Mouse (Mus musculus): ENCODE results near the gene Krtap24-1.

Krtap24-1 gene

DNA sequence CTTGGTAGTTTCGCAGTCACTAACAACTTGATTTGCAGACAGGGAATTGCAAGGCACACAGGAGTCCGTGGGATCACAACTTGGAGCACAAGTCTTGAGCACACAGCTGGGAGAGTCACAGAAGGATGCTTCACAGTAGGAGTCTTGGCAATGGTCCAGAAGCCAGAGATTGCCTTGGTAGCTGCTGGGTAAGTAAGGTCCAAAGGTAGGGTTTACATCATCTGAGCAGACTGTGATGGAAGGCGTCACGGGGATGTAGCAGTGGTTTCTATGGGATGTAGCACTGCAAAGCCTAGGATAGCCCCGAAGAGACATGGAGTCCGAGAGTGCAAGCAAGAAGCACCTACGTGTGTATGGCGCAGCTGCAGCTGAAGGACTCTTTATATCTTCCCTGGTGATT lies at the start of gene Krtap24-1:
Gene Krtap24-1 (minus strand): TSS at position 358 of the 400 bp plus-strand sequence.
- in situ Hi-C loops (cut with MboI, MseI): no loop called here

DNA sequence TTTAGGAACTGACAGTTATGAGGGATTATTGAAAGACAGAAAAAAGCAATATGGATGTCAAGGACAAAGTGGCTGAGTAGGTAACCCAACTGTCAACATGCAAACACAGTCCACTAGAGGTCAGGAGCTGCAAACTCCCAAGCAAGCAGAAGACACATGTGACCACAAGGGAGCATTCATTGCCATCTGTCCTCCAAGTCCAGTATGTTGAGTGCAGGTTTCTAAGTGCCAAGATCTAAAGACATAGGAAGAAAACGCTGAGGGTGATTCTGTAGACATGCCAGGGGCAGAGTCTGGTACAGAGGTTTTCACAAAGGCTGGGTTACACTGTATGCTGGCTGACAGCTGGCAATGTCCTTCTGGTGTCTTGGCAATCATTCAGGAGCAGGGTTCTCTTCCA lies 45.3 kb upstream of the Krtap24-1 start:
- in situ Hi-C loops (cut with MboI, MseI): loop anchor here (10.0 kb wide), 1 partner anchor 1093 kb away; no protein-coding TSS in a partner anchor

DNA sequence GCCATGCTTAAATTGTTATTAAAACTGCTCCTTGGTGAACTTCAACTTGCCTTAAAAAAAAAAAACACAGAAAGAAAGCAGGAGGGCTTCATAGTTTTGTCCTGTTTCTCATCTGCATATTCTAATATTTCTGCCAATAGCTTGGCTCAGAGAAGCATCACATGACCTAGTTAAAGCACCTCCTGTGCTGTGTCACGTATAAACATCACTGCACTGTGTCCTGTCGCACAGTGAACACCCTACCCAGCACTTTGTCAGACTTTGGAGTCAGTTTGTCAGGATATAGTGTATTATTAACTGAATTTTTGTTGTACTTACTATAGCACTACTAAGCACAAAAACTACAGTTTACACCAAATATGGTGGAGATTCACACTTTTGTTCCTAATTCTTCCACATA lies 39.9 kb upstream of the Krtap24-1 start:
- in situ Hi-C loops (cut with MboI, MseI): loop anchor here (10.0 kb wide), 1 partner anchor 1087 kb away; no protein-coding TSS in a partner anchor

DNA sequence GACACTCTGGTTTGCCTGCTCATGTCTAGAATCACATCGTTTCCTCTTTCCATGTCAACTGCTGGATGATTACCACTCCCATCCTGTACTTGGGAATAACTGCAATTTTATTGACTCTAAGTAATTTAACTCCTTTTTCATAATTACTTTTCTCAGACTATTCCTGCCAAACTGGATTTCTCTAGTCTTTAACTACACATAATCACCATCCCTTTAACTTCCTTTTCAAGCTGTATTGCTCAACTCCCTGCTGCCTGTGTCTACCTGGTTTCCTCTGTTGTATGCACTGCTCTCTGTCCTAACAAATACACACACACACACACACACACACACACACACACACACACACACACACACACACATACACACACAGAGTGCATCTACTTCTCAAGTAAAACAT lies 39.0 kb upstream of the Krtap24-1 start:
- in situ Hi-C loops (cut with MboI, MseI): loop anchor here (10.0 kb wide), 1 partner anchor 1086 kb away; no protein-coding TSS in a partner anchor

DNA sequence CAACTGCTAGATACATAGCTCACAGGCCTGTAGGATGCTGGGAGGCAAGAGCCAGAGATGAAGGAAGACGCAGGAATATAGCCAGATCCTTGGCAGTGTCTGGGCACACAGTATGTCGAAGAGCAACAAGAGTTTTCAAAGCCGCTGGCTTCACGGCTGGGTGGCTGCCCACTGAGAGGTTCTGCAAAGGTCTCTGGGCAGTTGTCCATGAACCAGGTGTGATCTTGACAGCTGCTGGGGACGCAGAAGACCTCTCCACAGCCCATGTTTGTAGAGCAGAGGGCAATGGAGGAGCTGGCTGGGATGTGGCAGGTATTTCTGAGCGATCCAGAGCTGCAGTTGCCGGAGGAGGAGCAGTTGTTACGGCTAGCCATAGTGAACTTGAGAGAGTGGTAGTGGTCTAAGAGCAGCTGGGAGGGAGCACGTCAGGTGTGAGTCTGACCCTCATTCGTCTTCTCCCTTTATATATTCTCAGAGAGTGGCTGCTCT lies 35.3 kb upstream of the Krtap24-1 start, which contains the start of gene Krtap26-1:
Gene Krtap26-1 (minus strand): TSS at position 439 of the 489 bp plus-strand sequence.
- in situ Hi-C loops (cut with MboI, MseI): no loop called here

DNA sequence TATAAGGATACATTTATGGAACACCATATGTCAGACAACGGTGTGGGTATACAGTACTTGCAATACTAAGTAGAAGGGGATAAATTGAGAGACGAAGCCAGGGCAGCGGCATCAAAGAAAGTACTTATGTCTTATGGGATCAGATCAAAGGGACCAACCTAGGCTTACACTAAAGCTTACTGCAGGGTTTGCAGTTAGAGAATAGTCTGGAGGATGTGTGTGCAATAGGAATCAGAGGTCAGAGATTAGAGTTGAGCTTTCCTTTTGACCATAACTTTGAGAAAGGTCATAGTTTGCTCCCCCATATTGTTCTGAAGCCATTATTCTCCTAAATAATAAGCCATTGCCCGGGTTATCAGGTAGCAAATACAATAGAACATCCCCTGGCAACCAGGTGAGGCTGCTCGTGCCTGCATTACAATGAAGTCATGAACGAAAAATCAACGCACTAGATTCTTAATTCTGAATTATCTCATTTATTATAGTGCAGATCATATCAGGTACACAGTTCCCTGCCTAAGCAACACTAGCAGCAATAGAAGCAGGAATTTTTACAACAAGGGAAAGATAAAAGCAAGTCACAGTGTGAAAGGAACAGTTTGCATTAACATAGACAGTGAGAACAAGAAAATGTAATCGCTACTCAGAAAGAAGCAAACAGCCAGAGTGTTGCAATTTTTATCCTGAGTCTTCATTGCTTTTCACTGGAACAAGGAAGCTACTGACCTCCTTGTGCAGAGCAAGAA lies 34.5 kb upstream of the Krtap24-1 start:
- in situ Hi-C loops (cut with MboI, MseI): no loop called here

DNA sequence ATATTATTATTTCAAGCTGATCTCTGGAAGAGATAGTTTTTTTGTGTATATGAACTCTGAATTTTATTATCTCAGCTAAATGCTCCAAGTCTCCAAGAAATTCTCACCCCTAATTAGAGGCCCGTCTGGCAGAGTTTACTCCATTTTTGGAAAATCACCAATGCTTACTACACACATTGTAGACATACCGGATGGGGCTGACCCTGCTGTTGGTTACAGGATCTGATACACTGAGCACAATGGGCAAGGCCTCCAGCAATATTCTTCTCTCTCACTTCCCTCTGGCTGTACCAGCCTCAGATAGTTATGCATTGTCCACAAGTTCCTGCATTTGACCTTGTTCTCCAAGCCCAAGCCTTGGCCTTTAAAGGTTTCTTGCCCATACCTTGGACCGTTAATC lies 28.0 kb upstream of the Krtap24-1 start:
- in situ Hi-C loops (cut with MboI, MseI): no loop called here

DNA sequence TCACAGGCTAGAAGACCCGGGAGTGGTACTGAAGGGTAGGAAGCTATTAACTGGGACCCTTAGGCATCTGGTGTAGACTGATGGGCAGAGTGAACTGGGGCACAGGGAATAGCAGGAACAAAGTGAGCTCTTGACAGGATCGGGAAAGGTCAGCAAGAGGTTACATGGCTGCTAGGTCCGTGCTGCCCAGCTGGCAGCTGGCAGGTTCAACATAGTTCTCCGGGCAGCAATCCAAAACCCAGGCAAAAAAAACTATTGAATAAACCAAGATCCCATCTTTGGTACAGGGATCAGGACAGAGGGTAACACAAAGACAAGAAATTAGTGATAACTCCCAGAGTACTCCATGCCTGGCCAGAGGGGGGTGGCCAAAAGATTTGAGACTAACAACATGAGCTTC lies 23.1 kb upstream of the Krtap24-1 start:
- in situ Hi-C loops (cut with MboI, MseI): no loop called here

DNA sequence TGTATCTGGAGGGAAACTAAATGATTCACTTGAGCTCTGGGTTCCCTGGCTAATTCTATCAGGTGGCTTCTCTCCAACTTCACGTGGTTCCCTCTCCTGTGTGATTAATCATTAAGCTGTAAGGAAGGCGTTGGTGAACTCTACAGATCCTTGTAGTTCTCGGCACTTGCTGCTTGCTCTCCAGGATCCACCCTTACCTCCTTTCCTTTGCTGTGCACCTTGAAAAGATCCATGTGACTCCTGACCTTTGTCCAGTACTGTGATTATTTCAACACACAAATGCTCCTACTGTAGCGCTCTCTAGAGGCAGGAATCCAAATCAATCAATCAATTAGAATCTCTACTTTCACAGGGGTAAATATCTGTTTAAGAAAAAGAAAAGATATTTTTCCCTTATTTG lies 19.4 kb upstream of the Krtap24-1 start:
- in situ Hi-C loops (cut with MboI, MseI): no loop called here

DNA sequence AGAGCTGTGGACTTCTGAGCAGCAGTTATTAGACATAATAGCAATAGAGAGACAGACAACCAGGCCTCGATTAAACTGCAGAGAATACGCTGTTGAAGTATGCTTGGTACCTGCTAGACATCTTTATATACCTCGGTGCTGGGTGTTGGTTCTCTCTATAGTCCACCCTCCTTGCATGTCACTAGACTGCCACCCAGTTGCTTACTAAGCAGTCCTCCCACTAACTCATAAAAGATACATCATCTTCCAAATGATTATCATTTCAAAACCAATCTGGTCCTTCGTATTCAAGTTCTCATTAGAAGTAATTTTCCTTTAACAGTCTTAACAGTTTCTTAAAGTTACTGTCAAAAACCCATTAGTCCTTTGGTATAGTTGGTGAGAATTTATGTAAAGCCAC lies 15.5 kb upstream of the Krtap24-1 start, which contains the start of gene 2310079G19Rik:
Gene 2310079G19Rik (minus strand): TSS at position 101 of the 400 bp plus-strand sequence.
- in situ Hi-C loops (cut with MboI, MseI): no loop called here

DNA sequence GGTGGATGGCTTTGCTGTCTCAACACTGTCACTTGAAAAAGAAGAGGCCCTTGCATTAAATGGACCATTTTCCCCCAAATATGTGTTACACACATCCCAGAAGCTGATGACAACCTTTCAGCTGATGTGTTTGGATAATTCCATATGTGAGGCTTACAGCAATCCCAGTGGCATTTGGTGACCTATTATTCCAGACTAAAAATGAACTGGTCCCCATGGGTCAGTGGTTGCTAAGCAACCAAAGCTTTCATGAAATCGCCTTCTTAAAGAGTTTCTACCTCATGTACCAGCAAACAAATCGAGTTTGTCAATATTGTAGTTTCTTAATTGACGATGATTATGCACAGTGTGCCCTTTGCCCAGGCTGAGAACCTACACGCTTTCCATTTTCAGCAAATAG lies 633 bp upstream of the Krtap24-1 start:
- in situ Hi-C loops (cut with MboI, MseI): no loop called here

DNA sequence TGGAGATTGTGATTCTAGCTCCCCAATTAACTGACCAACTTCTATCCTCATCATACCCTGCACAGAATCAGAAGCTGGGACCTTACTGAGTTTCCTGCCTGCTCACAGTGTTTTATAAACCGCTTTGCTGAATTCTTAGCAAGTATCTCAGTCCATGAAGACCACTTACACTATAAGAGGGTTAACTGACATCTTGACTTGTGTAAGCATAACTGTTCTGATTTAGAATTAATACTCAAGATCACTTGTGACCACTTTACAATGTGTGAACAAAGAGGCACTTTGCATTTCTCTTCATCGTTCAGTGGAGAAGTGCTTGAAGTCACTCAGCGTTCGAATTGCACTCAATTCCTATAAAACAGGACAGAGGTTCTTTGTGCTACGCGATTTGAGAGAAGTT lies 7.5 kb downstream of the Krtap24-1 start:
- in situ Hi-C loops (cut with MboI, MseI): no loop called here

DNA sequence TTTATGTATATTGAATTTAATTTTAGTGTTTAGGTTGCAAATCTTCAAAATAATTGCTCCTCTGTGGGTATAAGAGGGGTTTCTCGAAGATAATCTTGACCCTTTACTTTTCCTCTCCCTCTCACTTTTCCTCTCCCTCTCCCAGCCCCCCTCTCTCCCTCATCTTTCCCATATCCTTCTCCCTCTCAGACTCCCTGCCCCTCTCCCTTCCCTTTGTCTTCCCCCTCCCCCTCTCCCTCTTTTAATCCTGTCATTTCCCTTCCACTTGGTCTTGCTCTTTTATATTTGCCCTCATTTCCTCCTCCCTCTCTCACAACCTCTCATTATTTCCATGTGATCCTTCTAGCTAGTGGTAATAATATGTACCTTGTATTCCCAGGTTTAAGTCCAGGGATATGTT lies 9.6 kb downstream of the Krtap24-1 start:
- in situ Hi-C loops (cut with MboI, MseI): no loop called here

DNA sequence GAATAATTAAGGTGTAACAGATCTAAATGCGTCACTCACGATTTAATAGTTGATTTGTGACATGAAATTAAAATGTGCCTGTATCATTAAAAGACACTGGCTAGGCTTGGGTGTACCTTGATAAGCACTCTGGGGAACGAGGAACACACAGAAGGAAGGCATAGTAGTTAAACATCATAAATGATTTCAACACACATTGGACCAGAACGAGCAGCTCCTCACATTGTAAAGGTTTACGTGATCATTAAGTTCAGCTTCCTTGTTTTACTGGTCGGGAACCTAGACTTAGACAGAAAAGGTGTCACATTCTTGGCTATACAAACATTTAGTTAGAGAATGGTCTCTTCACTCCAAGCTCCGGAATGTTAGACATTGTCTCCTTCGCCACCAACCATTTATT lies 11.8 kb downstream of the Krtap24-1 start:
- in situ Hi-C loops (cut with MboI, MseI): no loop called here

DNA sequence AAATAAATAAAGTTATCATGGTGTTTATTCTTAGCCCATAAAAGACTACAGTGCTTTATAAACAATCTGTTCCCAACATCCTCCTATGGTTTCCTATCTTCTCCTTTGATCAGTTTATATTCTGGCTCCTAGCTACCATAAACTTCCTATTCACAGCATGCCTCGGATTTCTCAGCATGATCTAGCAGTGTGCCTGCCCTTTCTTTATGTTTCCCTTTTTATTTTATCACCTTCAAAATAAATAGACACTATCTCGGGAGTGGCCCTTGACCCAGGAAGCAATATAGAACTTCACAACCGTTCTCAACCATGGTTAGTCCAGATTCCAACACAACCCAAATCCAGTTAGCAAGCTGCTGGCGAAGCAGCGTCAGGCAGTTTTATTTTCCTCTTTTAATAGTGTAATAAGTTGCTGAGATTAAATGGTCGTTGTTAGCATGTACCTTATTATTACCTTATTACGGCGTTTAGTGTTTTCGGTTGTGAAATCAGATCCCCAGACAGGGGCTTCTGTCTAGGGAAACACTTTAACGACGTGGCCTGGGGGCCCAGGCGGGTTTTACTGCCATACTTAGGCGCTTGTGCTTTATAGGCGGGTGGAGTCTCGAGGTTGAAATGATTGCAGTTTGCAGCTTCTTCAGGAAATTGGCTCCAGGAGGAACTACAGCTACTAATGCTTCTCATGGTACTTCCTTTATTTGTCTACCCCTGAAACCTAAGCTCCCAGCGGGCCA lies 12.4 kb downstream of the Krtap24-1 start:
- in situ Hi-C loops (cut with MboI, MseI): no loop called here

DNA sequence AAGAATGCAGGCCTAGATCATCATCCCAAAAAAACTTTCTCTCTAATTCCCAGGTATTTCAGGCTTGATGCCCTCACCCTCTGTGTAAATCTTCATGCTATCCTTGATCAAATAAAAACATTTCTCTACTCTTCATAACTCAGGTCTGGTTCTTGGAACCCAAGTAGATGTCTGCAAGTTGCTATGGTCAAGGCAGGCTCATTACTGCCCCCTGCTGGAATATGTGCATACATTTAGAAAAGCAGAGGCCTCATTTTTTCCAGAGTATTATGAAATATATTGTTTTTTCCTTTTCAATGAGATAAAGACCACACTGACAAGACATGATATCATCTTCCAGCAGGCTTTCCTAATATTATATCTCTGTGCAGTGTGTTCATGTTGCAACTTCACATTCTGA lies 19.3 kb downstream of the Krtap24-1 start:
- in situ Hi-C loops (cut with MboI, MseI): no loop called here

DNA sequence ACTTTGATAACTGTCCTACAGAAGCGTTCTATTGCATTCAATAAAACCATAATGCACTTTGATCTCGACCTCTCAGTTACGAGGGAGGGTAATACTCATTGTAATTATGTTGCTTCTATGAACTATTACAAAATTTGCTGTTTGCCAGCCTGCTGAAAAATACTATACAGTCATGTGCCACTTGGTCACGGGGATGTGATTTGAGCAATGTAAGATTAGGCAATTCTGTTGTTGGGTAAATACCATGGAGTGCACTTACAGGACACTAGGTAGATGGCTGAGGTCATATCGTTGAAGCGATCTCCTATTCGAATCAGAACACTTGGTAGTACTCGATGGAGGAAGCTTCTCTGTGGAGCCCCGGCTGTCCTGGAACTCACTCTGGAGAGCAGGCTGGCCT lies 28.7 kb downstream of the Krtap24-1 start:
- in situ Hi-C loops (cut with MboI, MseI): no loop called here

DNA sequence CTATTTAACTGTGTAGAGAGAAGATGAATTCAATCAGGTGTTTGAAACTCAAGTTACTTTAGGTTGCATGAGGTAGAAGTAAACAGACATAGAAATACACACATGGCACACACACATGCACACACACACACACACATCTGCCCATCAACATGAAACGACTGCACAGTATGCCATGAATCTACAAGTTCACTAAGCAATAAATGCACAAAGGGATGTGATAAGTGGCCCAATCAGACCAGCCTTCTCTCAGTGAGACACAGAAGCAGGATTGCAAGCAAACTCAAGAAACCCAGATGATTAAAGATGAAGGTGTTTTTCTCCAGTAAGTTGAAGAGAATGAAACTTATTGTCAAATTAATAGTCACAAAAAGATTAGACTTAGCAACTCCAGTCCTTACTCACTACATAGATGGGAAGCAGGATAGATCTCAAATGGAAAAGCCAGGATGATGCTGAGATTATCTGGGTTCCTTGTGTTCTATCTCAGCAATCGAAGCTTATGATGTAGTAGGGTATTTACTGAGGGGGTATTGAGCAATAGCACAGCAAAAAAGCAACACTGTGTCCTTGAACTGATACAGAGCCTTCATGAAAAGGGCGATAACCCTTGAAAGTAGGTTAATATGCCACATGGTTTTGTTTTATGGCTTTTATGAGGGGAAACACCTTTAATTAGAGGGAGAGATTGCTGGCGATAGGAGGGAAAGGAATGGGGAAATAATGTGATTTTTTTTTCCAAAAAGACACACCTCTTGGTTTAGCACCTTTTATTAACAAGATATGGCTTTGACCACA lies 36.0 kb downstream of the Krtap24-1 start:
- in situ Hi-C loops (cut with MboI, MseI): no loop called here

DNA sequence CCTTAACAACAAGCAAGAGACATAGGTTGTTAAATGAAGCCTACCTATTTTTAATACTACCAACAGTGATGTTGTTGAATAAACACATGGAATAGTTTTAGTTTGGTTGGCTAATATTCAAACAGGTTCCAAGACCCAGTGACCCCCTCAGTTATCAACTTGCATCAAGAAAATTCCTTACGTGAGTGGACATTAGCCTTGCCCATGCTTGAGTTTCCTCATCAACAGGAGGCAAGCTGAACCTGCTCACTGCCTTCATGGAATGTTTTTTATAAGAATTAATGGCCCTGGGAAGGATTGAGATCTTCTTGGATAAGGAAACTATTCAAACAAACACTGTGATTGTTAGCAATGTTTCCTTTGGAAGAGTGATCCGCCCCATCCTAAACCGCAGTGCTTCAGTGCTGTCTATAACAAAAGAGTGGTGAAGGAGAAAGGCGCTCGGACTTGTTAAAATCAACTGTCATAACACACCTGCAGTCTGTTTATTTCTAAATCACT lies 39.1 kb downstream of the Krtap24-1 start:
- in situ Hi-C loops (cut with MboI, MseI): no loop called here

DNA sequence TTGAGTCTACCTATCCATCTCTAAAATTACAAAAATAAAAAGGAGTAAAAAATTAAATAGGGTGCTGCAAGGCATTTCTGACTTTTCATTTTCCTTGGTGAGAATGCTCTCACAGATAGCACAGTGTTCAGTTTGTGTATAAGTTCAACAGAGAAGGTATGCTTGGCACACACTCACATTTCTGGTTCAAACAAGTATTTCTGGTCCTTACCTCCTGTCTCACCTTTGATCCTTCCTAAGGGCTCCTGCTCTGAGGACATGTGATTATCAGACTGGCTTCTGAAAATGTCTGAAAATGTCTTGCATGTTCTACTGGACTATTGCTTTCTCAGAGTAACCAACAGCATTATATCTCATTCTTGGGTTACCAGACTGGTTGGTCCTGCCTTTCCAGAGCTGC lies 41.9 kb downstream of the Krtap24-1 start:
- in situ Hi-C loops (cut with MboI, MseI): no loop called here

DNA sequence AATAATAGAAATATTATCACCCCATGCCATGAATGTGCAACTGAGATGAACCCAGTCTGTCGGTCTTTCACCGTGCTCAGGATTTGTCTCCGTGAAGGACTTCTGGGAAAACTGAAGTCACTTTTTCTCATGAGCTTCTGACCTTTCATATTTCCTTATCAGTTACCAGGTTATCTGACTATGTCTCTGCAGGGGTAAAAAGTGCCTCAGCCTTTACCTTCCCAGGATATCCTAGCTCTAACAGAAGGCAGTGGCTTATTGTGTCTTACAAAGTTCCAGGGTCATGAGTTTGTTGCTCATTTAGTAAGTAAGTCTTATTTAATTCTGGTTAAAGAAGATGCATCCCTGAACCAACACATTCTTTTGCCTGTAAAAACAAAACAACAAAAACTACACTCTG lies 42.3 kb downstream of the Krtap24-1 start:
- in situ Hi-C loops (cut with MboI, MseI): no loop called here

DNA sequence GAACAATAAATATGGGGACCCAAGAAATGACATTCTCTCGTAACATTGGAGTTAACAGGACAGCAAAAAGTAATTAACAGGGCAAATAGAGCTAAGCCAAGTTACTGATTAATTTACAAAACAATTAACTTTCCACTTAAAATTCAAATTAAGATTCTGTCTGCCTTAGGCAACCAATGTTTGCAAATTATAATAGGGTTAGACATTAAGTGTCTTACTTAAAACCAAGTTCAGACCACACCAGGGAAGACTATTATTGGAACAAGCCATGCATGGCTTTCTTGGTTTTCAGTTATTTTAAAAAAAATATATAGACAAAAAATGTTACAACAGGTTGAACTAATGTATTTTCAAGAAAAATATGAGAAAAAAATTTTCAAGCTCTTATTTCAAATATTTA lies 43.0 kb downstream of the Krtap24-1 start:
- in situ Hi-C loops (cut with MboI, MseI): no loop called here

Data from T-helper 1 cell (primary cell).